Mouse (Mus musculus) midbrain, embryonic 11.5 days (tissue): ENCODE measurements around the gene Fam69b. TPM values are rescaled to one million over a fixed set of nuclear protein-coding genes. Genes with fewer than 3 reads are reported as not detected.

ENCODE experiments used
- ATAC-seq: fragments of 200-750 bp; cut with Nextera tagmentation; 2 replicates; pipeline ENCODE4 v1.8.0; 2017; ENCODE audit warnings: moderate TSS enrichment, moderate library complexity; ENCODE audit not compliant: low FRiP score
- DNase-seq: peaks from one replicate; pipeline ENCODE4 v3.0.0; 2015; ENCODE audit warnings: low spot score; ENCODE audit errors: missing footprints
- H3K27ac ChIP-seq: fragments of 300-500 bp; sonication (generic); 2 replicates; pipeline ENCODE4 v1.5.1; 2014; ENCODE audit warnings: low read depth, low read length
- H3K27me3 ChIP-seq: fragments of 300-500 bp; sonication (generic); 2 replicates; pipeline ENCODE4 v1.6.1; 2014; ENCODE audit warnings: mild to moderate bottlenecking, low read length, moderate library complexity, mixed read lengths; ENCODE audit not compliant: control insufficient read depth, insufficient read depth
- H3K36me3 ChIP-seq: fragments of 300-500 bp; sonication (generic); 2 replicates; pipeline ENCODE4 v1.6.1; 2014; ENCODE audit warnings: mild to moderate bottlenecking, low read length, moderate library complexity, mixed read lengths; ENCODE audit not compliant: control insufficient read depth, insufficient read depth
- H3K4me1 ChIP-seq: fragments of 300-500 bp; sonication (generic); 2 replicates; pipeline ENCODE4 v1.6.1; 2014; ENCODE audit warnings: low read length; ENCODE audit not compliant: control insufficient read depth, insufficient read depth
- H3K4me2 ChIP-seq: fragments of 300-500 bp; sonication (generic); 2 replicates; pipeline ENCODE4 v1.6.1; 2014; ENCODE audit warnings: mild to moderate bottlenecking, moderate library complexity
- H3K4me3 ChIP-seq: fragments of 300-500 bp; sonication (generic); 2 replicates; pipeline ENCODE4 v1.5.1; 2014; ENCODE audit warnings: low read depth, low read length
- H3K9ac ChIP-seq: fragments of 300-500 bp; sonication (generic); 2 replicates; pipeline ENCODE4 v1.6.1; 2014; ENCODE audit warnings: low read length
- H3K9me3 ChIP-seq: fragments of 300-500 bp; sonication (generic); 2 replicates; pipeline ENCODE4 v1.6.1; 2016; ENCODE audit warnings: low read length; ENCODE audit not compliant: control insufficient read depth
- whole genome bisulfite sequencing: fragments of 180-500 bp; shearing (Covaris S2); extraction: QIAGEN DNeasy Blood & Tissue Kit; methylation state at CpG from one replicate; pipeline ENCODE4 v1.1.7; 2014; 5-methylcytosine and 5-hydroxymethylcytosine counted together
- polyA plus RNA-seq: library from polyadenylated mRNA; unstranded; fragments of >200 nt; fragmentation: Nextera tagmentation; extraction: Ambion mirVana; gene quantifications from 2 replicates; pipeline ENCODE4 v1.2.1, GENCODE M21; 2014

Fam69b gene
- polyA plus RNA-seq, 1 experiment from 2014 or later, result 47.4 TPM

DNA sequence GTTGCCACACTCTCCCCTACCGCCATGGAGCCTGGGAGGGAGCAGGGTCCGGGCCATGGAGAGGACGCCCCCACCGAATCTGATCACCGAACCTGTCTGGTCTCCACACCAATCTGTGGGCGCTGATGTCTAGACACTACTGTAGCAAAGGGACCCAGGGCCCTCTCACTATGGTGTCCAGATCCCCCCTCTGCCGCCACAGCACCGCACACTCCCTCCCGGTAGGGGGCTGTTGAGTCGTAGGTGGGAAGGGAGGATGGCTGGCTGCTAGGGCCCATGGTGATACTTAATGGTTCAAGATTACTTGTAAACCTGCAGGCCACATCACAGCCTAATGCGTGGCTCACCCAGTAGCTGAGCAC lies 41.2 kb upstream of the Fam69b start:
- peak overlapping the region; percentile 70 for H3K9ac ChIP-seq
- H3K36me3 ChIP-seq, result no peaks in the 10 kb centered on the region
- ATAC-seq, result peak; percentile 68
- H3K27me3 ChIP-seq, result no peaks in the 10 kb centered on the region
- H3K9me3 ChIP-seq, result no peaks in the 10 kb centered on the region
- peaks cover 4% of the 10 kb centered on the region; the same call in 1 of the 2 replicates for H3K4me1 ChIP-seq
- H3K4me3 ChIP-seq, result peak overlapping the region; percentile 58
- no peak for DNase-seq
- H3K27ac ChIP-seq, result peak overlapping the region; percentile 8; the same call in 1 of the 2 replicates
- peak overlapping the region; percentile 69 for H3K4me2 ChIP-seq
- 9% methylated on average over 10 of the region's 11 CpGs for WGBS

DNA sequence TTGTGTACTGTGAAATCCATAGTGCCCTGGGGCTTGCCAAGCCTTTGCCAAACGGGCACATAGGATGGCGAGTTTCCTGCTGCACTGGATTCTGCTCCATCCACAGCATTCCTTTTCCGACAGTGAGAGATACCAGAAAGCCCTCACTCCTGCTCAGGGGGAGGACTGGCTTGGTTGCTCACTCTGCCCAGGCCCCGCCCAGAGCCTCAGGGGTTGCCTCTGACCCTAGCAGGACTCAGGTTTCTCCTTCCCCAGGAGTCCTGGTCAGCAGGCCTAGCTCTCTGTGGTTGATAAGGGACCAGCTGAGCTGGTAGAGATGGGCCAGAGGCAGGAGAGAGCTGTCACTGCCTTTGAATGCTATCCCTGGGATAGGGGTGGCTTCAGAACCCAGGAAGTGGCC lies 39.7 kb upstream of the Fam69b start:
- Histone ChIP-seq H3K4me3 (no peak overlapping the region), H3K9ac (no peak overlapping the region), H3K4me1 (peaks cover 4% of the 10 kb centered on the region; the same call in 1 of the 2 replicates), H3K36me3 (no peaks in the 10 kb centered on the region), H3K4me2 (no peak overlapping the region), H3K27ac (no peak overlapping the region), H3K27me3 (no peaks in the 10 kb centered on the region), H3K9me3 (no peaks in the 10 kb centered on the region)
- no peak for ATAC-seq
- DNase-seq, result no peak
- WGBS, result 54% methylated on average over 4 of the region's 4 CpGs

DNA sequence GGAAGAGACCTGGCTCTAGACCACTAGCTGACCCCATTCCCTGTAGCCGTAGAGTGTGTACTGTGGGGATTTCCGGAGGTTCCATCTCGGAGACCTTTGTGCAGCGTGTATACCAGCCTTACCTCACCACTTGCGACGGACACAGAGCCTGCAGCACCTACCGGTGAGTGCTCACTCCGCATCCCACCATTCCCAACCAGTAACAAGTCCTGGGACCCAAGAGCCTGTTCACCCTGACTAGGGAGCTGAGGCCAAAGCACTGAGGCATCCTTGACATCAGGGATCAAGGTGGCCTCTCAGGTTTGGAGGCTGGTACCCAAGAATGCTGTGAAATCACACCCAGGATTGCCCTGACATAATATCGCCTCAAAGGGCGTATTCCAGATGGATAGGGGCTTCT lies 39.0 kb upstream of the Fam69b start:
- H3K27me3 ChIP-seq, result no peaks in the 10 kb centered on the region
- no peak for ATAC-seq
- H3K4me1 ChIP-seq, result peaks cover 4% of the 10 kb centered on the region; the same call in 1 of the 2 replicates
- no peaks in the 10 kb centered on the region for H3K9me3 ChIP-seq
- H3K27ac ChIP-seq, result no peak overlapping the region
- H3K4me2 ChIP-seq, result no peak overlapping the region
- H3K4me3 ChIP-seq, result no peak overlapping the region
- WGBS, result 85% methylated on average over 10 of the region's 10 CpGs
- no peak for DNase-seq
- no peak overlapping the region for H3K9ac ChIP-seq
- no peaks in the 10 kb centered on the region for H3K36me3 ChIP-seq

DNA sequence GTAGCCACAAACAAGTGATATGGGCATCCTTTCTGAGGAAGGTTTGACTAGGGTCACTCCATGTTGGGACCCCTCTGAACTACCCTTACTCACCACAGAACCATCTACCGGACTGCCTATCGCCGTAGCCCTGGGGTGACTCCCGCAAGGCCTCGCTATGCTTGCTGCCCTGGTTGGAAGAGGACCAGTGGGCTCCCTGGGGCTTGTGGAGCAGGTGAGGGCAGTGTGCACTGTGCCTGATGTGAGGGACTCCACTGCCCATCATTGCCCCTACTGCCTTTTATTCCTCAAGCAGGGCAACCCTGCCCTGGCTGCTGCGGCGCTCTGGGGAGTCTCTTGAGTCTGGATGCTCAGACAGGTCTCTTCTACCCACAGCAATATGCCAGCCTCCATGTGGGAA lies 38.0 kb upstream of the Fam69b start:
- 93% methylated on average over 7 of the region's 7 CpGs for WGBS
- Histone ChIP-seq H3K36me3 (no peaks in the 10 kb centered on the region), H3K9me3 (no peaks in the 10 kb centered on the region), H3K4me1 (peaks cover 4% of the 10 kb centered on the region; the same call in 1 of the 2 replicates), H3K4me3 (no peak overlapping the region), H3K27me3 (no peaks in the 10 kb centered on the region), H3K9ac (no peak overlapping the region), H3K4me2 (no peak overlapping the region), H3K27ac (no peak overlapping the region)
- no peak for DNase-seq
- no peak for ATAC-seq

DNA sequence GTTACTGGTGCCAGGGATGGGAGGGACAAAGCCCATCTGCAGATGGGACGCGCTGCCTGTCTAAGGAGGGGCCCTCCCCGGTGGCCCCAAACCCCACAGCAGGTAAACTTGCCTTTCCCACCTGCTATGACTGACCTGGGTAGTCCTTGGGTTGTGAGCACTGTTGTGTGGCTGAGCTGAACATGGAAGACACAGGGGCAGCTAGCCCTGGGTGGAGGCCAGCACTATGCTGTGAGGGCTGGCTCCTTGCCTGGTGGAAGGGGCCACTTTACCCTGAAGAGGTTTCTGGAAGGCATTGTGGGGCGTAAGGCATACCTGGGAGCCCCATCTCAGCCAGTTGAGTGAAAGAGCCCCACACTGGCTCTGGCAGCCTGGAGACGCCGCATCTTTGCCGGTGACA lies 37.3 kb upstream of the Fam69b start:
- Histone ChIP-seq H3K9me3 (no peaks in the 10 kb centered on the region), H3K4me3 (no peak overlapping the region), H3K27me3 (no peaks in the 10 kb centered on the region), H3K4me2 (no peak overlapping the region), H3K36me3 (no peaks in the 10 kb centered on the region), H3K9ac (no peak overlapping the region), H3K27ac (no peak overlapping the region), H3K4me1 (peaks cover 4% of the 10 kb centered on the region; the same call in 1 of the 2 replicates)
- ATAC-seq (no peak), DNase-seq (no peak)
- WGBS, result 94% methylated on average over 7 of the region's 7 CpGs

DNA sequence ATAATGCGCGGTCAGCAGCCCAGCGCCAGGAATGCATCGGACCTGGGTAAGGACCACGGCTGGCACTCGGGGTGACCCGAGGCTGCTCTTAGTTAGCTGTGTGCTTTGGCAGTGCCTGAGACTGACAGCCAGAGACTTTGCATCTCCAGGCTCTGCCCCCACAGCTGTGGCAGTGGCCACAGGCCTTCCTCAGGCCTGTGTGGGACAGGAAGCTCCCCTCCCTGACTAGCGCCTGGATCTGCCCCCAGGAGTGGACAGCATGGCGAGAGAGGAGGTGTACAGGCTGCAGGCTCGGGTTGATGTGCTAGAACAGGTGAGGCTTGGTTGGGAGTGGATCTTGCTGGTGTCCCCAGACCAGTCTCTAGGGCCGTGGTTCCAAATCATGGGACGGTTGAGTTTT lies 36.8 kb upstream of the Fam69b start:
- DNase-seq, result no peak
- no peak for ATAC-seq
- no peak overlapping the region for H3K27ac ChIP-seq

DNA sequence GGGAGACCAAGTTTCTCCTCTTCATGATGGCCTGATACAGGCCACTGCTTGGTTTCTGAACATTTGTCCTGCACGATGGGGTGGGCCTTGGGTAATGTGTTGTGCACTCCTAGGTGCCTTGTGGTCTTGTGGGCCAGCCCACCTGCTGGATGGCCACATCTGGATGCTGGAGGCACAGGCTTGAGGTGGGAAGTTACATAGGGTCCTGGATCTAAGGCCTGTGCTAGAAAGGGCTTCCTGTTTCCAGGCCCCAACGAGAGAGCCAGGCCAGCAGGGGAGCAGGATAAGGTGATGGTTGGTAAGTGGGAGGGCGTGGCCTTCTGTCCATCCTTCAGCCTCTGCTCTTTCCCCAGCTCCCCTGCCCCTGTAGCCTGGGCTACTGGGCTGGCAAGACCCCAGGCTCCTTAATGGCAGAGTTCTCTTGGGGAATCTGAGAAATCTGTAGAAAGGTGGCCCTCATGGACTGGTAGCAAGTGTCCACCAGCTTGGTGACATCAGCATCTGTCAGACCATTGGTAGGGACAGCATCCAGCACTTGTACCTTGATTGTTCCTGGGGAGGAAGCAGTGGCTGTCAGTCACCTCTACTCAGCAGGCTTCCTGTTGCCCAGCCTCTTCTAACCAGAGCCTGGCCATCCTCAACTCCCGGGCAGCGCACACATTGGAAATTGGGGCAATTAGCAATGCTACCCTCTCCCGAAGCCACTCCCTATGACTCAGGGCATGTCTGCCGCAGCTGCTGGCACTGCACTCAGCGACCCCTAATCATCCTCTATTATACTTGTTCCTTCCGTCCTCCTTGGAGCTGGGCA lies 34.8 kb upstream of the Fam69b start:
- Histone ChIP-seq H3K9me3 (no peaks in the 10 kb centered on the region), H3K9ac (no peak overlapping the region), H3K27ac (no peak overlapping the region), H3K4me2 (no peak overlapping the region), H3K4me1 (no peaks in the 10 kb centered on the region), H3K4me3 (no peak overlapping the region), H3K36me3 (no peaks in the 10 kb centered on the region), H3K27me3 (no peaks in the 10 kb centered on the region)
- DNase-seq, result no peak
- WGBS, result 80% methylated on average over 9 of the region's 9 CpGs
- ATAC-seq, result no peak

More for the DNA sequence above, 36.8 kb upstream of the Fam69b start:
- Histone ChIP-seq H3K4me3 (no peak overlapping the region), H3K36me3 (no peaks in the 10 kb centered on the region), H3K4me1 (peaks cover 4% of the 10 kb centered on the region; the same call in 1 of the 2 replicates), H3K4me2 (no peak overlapping the region), H3K9ac (no peak overlapping the region), H3K9me3 (no peaks in the 10 kb centered on the region), H3K27me3 (no peaks in the 10 kb centered on the region)
- WGBS, result 87% methylated on average over 12 of the region's 12 CpGs

DNA sequence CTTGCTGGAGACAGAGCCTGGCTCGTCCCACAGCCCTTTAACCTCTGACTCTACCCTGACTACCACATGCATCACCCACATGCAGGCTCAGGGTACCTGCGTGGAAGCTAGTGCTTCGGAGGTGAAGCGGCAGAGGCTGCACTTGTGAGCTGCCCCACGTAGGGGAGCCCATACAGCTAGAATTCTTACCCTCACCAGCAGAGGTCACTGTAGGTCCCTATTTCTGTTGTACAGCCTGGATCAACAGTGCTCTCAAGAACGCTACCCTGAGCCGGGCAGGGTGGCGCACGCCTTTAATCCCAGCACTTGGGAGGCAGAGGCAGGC lies 34.3 kb upstream of the Fam69b start:
- H3K9me3 ChIP-seq, result no peaks in the 10 kb centered on the region
- WGBS, result 76% methylated on average over 9 of the region's 9 CpGs

DNA sequence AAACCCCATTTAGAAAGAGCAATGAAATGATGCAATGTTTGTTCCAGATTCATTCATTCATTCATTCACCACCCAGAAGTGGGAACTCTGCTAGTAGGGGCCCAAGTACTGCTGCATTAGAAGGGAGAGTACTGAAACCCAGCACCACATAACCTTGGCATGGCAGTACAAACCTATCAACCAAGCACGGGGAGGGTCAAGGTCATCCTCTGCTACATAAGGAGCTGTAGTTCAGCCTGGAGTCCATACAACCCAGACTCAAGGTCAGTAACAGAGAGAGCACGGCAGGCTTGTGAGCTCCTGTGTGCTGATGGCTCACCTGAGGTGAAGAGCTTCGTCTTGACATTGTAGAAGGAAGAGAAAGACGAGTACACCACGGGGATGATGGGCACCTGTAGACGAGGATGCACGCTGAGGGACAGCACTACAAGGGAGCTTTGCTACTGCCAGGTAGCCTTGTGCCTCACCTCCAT lies 33.8 kb upstream of the Fam69b start:
- Histone ChIP-seq H3K27me3 (no peaks in the 10 kb centered on the region), H3K9ac (no peak overlapping the region), H3K4me1 (no peaks in the 10 kb centered on the region), H3K36me3 (no peaks in the 10 kb centered on the region), H3K4me2 (no peak overlapping the region), H3K27ac (no peak overlapping the region), H3K4me3 (no peak overlapping the region), H3K9me3 (no peaks in the 10 kb centered on the region)
- WGBS, result 94% methylated on average over 7 of the region's 7 CpGs
- DNase-seq, result no peak
- ATAC-seq, result no peak

More for the DNA sequence above, 34.3 kb upstream of the Fam69b start:
- no peak for DNase-seq
- no peaks in the 10 kb centered on the region for H3K36me3 ChIP-seq
- H3K4me3 ChIP-seq, result no peak overlapping the region
- no peak overlapping the region for H3K4me2 ChIP-seq
- no peaks in the 10 kb centered on the region for H3K27me3 ChIP-seq
- H3K27ac ChIP-seq, result no peak overlapping the region
- ATAC-seq, result no peak
- H3K4me1 ChIP-seq, result no peaks in the 10 kb centered on the region
- no peak overlapping the region for H3K9ac ChIP-seq
